Mouse (Mus musculus) olfactory bulb, adult 2 months (tissue): ENCODE results near the gene Kcnn3.

Experiments
- CTCF ChIP-seq: fragments of 200-500 bp; IDR thresholded peaks from 2 replicates; pipeline ENCODE4 v1.5.1; 2012; ENCODE audit warnings: low read depth, mild to moderate bottlenecking, low read length, moderate library complexity; ENCODE audit not compliant: insufficient read depth
- POLR2A ChIP-seq: fragments of 200-500 bp; IDR thresholded peaks from 2 replicates; pipeline ENCODE4 v1.6.1; 2012; ENCODE audit warnings: mild to moderate bottlenecking, low read depth, low read length, moderate library complexity; ENCODE audit not compliant: insufficient read depth

DNA sequence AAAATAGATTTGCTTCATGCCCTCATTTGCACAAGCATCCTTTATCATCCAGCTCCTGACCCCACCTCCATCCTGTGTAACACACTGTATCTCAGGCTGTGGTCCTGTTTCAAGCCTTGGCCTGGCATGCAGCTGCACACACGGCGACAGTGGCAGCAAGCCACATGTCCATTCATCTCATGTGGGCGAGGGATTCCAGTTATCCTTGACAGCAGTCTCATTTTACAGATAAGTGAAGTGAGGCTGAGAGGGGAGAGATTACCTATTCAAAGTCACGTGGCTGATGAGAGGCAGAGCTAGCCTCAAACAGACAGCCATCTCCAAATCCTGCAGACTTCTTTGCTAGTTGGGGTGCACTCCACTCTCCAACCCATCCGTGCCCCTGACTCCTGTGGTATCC lies 57.2 kb downstream of the Kcnn3 start:
- no peak for TF ChIP-seq CTCF
- no peak for TF ChIP-seq POLR2A
